Mouse (Mus musculus) midbrain, postnatal 0 days (tissue): ENCODE data around the gene Rasgrf1. TPM values are rescaled to one million over a fixed set of nuclear protein-coding genes. Genes with fewer than 3 reads are reported as not detected.

ENCODE experiments used
- ATAC-seq: fragments of 200-750 bp; cut with Nextera tagmentation; 2 replicates; pipeline ENCODE4 v1.8.0; 2017; ENCODE audit warnings: moderate number of reproducible peaks, mild to moderate bottlenecking, moderate TSS enrichment, moderate library complexity; ENCODE audit not compliant: low FRiP score
- DNase-seq: peaks from one replicate; pipeline ENCODE4 v3.0.0-alpha.2; 2015; ENCODE audit warnings: low spot score
- H3K27ac ChIP-seq: fragments of 300-500 bp; sonication (generic); 2 replicates; pipeline ENCODE4 v1.5.1; 2014; ENCODE audit warnings: low read depth, mild to moderate bottlenecking, low read length, mixed read lengths
- H3K27me3 ChIP-seq: fragments of 300-500 bp; sonication (generic); 2 replicates; pipeline ENCODE4 v1.6.1; 2014; ENCODE audit warnings: low read length, control low read depth, mixed read lengths; ENCODE audit not compliant: insufficient read depth
- H3K36me3 ChIP-seq: fragments of 300-500 bp; sonication (generic); 2 replicates; pipeline ENCODE4 v1.6.1; 2014; ENCODE audit warnings: low read length, control low read depth, mixed read lengths; ENCODE audit not compliant: insufficient read depth
- H3K4me1 ChIP-seq: fragments of 300-500 bp; sonication (generic); 2 replicates; pipeline ENCODE4 v1.6.1; 2014; ENCODE audit warnings: mild to moderate bottlenecking, control low read depth, antibody characterized with exemption, low read length, mixed read lengths; ENCODE audit not compliant: insufficient read depth
- H3K4me2 ChIP-seq: fragments of 300-500 bp; sonication (generic); 2 replicates; pipeline ENCODE4 v1.6.1; 2014; ENCODE audit warnings: low read depth, mild to moderate bottlenecking, low read length, mixed read lengths; ENCODE audit not compliant: poor library complexity, severe bottlenecking
- H3K4me3 ChIP-seq: fragments of 300-500 bp; sonication (generic); 2 replicates; pipeline ENCODE4 v1.5.1; 2014; ENCODE audit warnings: low read depth, mild to moderate bottlenecking, low read length, moderate library complexity
- H3K9ac ChIP-seq: fragments of 300-500 bp; sonication (generic); replicated peaks from 2 replicates; pipeline ENCODE4 v1.6.1; 2014; ENCODE audit warnings: mild to moderate bottlenecking, low read length, moderate library complexity, mixed read lengths; ENCODE audit not compliant: poor library complexity, severe bottlenecking
- H3K9me3 ChIP-seq: fragments of 300-500 bp; sonication (generic); 2 replicates; pipeline ENCODE4 v1.6.1; 2016; ENCODE audit warnings: low read length, control low read depth
- CTCF ChIP-seq: IDR thresholded peaks from 2 replicates; pipeline ENCODE4 v1.5.1; 2016; ENCODE audit warnings: antibody characterized with exemption, mild to moderate bottlenecking
- WGBS: fragments of 180-500 bp; shearing (Covaris S2); extraction: QIAGEN DNeasy Blood & Tissue Kit; methylation state at CpG from one replicate; pipeline ENCODE4 v1.1.7; 2014; 5-methylcytosine and 5-hydroxymethylcytosine counted together
- polyA plus RNA-seq: library from polyadenylated mRNA; unstranded; fragments of >200 nt; fragmentation: Nextera tagmentation; extraction: Ambion mirVana; gene quantifications from 2 replicates; pipeline ENCODE4 v1.2.1, GENCODE M21; 2015
- total RNA-seq: library from RNA; depleted of rRNA; stranded (reverse); fragments of >200 nt; gene quantifications from 2 replicates; pipeline ENCODE4 v1.2.3, GENCODE M21; 2014

Gene Rasgrf1
- total and polyA plus RNA-seq, 2 experiments from 2014 or later: 24.0 to 40.8 TPM

DNA sequence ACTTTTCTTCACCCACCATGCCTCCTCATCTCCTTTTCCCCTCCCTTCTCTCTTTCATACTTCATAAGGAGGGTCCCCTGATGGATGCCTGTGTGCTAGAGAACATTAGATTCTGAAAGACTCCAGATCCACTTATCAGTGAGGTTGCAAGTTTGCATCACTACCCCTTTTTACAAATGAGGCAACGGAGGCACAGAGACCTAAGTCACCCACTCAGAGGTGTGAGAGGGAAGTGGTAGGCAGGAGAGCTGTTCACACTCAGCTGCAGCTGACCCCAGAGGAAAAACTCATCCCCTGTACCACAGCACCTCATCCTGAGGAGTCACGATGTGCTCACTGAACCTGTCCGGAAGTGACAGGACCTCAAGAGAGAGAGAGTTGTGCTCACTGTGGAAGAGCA, 96.7 kb downstream of the Rasgrf1 start:
- DNase-seq (no peak), ATAC-seq (no peak)
- Histone ChIP-seq H3K27me3 (no peaks in the 10 kb centered on the region), H3K4me1 (no peaks in the 10 kb centered on the region), H3K36me3 (no peaks in the 10 kb centered on the region), H3K9me3 (no peaks in the 10 kb centered on the region), H3K27ac (no peak overlapping the region), H3K4me3 (no peak overlapping the region), H3K4me2 (no peak overlapping the region), H3K9ac (no peak overlapping the region)
- 96% methylated on average over 3 of the region's 3 CpGs for WGBS
- TF ChIP-seq CTCF: no peak

- H3K4me3 ChIP-seq: no peak overlapping the region
- H3K27me3 ChIP-seq: no peaks in the 10 kb centered on the region
- no peak overlapping the region for H3K27ac ChIP-seq
- no peak overlapping the region for H3K4me2 ChIP-seq
- no peaks in the 10 kb centered on the region for H3K4me1 ChIP-seq
- no peaks in the 10 kb centered on the region for H3K36me3 ChIP-seq
- DNase-seq (no peak), ATAC-seq (no peak)
- no peak overlapping the region for H3K9ac ChIP-seq
- H3K9me3 ChIP-seq: no peaks in the 10 kb centered on the region
- WGBS: 23% methylated on average over 2 of the region's 2 CpGs
- TF ChIP-seq CTCF: no peak
Observed at GRCm38 (mm10) chr9:90007094-90007493, 97.4 kb downstream of the Rasgrf1 start.

- WGBS: 92% methylated on average over 6 of the region's 6 CpGs
- no peaks in the 10 kb centered on the region for H3K27me3 ChIP-seq
- ATAC-seq: no peak
Observed at GRCm38 (mm10) chr9:90008138-90008537, 98.4 kb downstream of the Rasgrf1 start.

DNA sequence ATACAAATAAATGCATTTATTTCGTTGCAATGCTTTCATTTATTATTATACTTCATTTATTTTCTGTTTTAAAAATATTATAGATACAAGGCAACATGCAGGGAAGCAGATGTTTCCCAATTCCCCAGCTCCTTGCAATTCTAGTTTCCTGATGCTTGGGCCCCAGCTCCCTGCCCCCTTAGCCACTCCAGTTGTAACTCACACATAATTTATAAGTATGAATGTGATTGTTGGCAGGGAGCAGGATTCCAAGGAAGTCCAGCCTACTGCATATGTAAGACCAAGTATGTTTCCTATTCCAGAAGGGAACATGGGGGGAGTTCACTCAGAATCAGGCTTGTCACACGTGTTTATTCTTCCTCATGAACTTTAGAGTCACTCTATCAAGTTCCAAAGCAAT, 102.1 kb downstream of the Rasgrf1 start:
- Histone ChIP-seq H3K27me3 (no peaks in the 10 kb centered on the region), H3K4me3 (no peak overlapping the region), H3K36me3 (no peaks in the 10 kb centered on the region), H3K9ac (no peak overlapping the region), H3K27ac (no peak overlapping the region), H3K4me2 (no peak overlapping the region), H3K4me1 (no peaks in the 10 kb centered on the region), H3K9me3 (no peaks in the 10 kb centered on the region)
- no peak for ATAC-seq
- DNase-seq: no peak
- 64% methylated on average over 2 of the region's 2 CpGs for WGBS
- no peak for TF ChIP-seq CTCF

More at GRCm38 (mm10) chr9:90008138-90008537, 98.4 kb downstream of the Rasgrf1 start:
- Histone ChIP-seq H3K4me1 (no peaks in the 10 kb centered on the region), H3K4me2 (no peak overlapping the region), H3K36me3 (no peaks in the 10 kb centered on the region), H3K9me3 (no peaks in the 10 kb centered on the region), H3K9ac (no peak overlapping the region), H3K4me3 (no peak overlapping the region), H3K27ac (no peak overlapping the region)
- TF ChIP-seq CTCF: no peak
- DNase-seq: no peak

DNA sequence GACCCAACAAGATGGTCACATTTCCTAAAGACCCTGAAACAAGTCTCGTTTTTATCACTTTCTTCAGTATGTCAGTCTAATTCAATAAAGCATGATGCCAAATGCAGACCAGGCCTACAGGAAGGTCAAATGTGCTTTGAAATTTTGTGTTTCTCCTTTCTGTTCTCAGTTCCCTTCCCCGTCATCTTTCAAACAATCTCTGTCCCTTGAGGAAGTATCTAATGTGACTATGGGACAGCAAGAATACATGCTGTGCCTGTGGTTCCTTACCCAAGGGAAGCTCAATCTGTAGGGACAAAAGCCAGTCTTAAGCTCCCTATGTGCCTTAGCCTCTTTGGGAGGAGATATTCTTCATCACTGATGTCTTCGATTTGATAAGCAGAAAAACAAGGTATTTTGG, 104.9 kb downstream of the Rasgrf1 start:
- TF ChIP-seq CTCF: no peak
- DNase-seq: no peak
- no peaks in the 10 kb centered on the region for H3K27me3 ChIP-seq

DNA sequence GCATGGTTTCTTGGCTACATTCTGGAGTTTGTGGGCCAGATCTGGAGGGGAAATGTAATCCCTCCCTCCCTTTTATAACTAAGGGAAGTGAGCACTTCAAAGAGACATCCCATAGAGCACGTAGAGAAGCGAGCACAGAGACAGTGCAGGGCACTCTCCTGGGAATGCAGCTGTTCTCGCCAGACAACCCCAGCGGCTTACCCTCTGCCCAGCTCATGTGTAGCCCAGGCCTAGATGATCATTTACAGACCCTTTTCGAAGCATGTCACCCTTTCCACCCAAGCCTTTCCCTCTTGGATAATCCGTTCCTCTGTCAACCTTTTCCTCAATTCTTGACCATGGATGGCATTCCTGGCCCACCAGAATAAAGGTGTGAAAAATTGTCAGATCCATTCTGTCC, 106.5 kb downstream of the Rasgrf1 start:
- H3K4me2 ChIP-seq: no peak overlapping the region
- TF ChIP-seq CTCF: no peak
- no peaks in the 10 kb centered on the region for H3K4me1 ChIP-seq
- no peak overlapping the region for H3K27ac ChIP-seq
- no peaks in the 10 kb centered on the region for H3K27me3 ChIP-seq
- H3K36me3 ChIP-seq: no peaks in the 10 kb centered on the region
- H3K4me3 ChIP-seq: no peak overlapping the region
- DNase-seq: no peak
- 78% methylated on average over 6 of the region's 6 CpGs for WGBS
- no peaks in the 10 kb centered on the region for H3K9me3 ChIP-seq
- H3K9ac ChIP-seq: no peak overlapping the region
- ATAC-seq: no peak

More for the DNA sequence above, 104.9 kb downstream of the Rasgrf1 start:
- Histone ChIP-seq H3K4me2 (no peak overlapping the region), H3K27ac (no peak overlapping the region), H3K9me3 (no peaks in the 10 kb centered on the region), H3K4me1 (no peaks in the 10 kb centered on the region), H3K9ac (no peak overlapping the region), H3K4me3 (no peak overlapping the region), H3K36me3 (no peaks in the 10 kb centered on the region)
- WGBS: 86% methylated on average over 3 of the region's 3 CpGs
- ATAC-seq: no peak
